Mouse (Mus musculus) urinary bladder, postnatal 36 days (tissue): ENCODE measurements around the gene Elfn1.
"Not testable (repeated sequence)": the region's sequence is repeated elsewhere in the genome, so short reads cannot be mapped to it uniquely, and the experiment has no call there.

Experiments
- DNase-seq, 2 experiments: peaks; one replicate each; pipeline ENCODE4 v3.0.0; 2022; ENCODE audit warnings: low spot score in 2 of 2, mixed read lengths in 1 of 2

Elfn1 gene

DNA sequence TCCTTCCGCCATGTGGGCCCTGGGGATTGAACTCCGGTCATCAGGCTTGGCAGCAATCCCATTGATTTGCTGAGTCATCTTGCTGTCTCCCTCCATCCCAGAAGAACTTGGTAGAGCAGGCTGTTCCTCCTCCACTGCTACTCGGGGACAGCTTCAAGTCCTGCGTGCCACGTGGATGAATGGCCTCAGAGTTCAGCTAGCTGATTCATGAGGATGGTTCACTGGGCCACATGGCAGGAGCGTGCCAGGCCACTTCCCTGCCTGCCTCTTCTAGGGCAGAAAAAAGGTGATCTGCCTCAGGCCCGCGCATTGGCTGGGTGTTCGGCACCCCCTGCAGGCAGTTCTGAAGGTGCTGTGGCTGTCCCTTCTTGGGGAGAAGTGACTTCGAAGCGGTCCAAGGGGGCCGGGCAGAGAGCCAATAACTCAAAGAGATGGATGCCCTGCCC lies 62.5 kb downstream of the Elfn1 start:
- DNase-seq: peak in 1 of 2 experiments; percentile 20

DNA sequence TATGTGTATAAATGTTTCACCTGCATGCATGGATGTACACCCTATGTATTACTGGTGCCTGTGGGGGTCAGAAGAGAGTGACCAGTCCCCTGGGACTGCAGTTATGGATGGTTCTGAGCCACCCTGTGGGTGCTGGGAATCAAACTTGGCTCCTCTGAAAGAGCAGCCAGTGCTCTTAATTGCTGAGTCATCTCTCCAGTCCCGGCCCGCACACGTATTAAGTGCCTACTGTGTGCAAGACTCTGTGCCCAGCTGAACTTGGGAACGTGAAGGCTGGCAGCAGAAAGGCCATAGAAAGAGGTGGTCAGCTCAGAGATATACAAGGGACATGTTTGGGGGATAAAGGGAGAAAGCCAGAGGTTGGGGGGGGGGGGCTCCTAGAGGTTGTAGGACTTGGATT lies 68.8 kb downstream of the Elfn1 start:
- DNase-seq: no peak

DNA sequence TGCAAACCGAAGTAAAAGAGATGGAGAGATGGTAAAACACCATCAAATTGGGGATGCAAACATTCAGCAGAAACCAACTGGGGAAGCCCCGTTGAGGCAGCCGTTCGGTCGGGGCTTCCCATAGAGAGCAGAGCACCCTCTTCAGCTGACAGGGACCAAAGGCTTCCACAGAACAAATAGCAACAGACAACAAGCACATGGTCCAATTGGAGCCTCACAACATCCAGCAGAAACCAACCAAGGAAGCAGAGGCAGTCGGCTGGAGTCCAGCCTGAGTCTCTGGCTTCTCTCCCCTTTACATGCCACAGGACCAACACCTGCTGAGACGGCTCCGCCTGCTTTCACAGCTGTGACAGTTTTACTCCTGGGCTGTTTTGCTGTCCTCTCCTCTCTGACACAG lies 69.7 kb downstream of the Elfn1 start:
- DNase-seq: no peak

DNA sequence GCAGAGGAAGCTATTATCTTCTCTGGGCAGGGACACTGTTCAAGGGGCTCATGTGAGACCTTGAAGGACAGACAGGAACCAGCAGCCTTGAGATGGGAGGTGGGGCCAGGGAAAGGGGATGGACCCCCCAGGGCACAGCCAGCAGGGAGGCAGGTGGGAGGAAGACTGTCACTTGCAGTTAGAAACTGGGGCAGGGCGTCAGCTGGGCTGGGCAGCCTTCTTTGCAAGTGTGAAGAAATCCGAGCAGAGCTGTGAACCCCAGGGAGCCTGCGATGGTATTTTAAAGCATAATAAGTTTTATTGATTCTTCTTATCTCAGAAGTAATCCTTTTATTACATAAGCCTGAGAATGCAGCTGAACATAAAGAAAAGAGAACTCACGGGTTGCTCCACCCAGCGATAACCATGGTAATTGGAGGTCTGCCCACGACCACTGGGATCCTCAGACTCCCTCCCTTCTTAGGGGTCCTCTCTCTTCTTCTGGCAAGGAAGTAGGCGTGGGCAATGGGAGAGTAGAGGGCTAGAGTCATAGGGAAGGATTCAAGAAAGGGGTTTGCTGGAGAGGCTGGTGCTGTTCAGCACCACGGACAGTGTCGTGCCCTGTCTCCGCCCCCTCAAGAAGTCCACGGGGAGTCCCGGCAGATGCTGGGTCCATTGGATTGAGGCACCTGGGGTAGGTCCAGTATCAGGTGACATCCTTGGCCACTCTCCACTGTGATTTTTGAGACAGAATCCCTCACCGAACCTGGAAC lies 71.0 kb downstream of the Elfn1 start:
- DNase-seq: no peak

DNA sequence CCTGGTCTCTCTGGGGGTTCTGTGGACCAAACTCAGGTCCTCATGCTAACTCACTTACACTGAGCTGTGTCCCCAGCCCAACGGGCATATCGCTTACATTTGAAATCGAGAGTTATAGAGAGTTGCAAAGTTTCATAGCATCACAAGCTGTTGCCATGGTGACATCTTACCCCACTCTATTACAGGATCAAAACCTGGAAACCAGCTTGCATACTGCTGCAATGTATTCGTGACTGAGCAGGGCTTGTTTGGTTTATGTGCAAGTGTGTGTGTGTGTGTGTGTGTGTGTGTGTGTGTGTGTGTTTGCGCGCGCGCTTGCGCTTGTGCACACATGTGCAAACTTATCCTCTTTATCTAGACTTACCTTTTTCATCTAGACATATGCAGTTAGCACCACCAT lies 71.6 kb downstream of the Elfn1 start:
- no peak for DNase-seq

DNA sequence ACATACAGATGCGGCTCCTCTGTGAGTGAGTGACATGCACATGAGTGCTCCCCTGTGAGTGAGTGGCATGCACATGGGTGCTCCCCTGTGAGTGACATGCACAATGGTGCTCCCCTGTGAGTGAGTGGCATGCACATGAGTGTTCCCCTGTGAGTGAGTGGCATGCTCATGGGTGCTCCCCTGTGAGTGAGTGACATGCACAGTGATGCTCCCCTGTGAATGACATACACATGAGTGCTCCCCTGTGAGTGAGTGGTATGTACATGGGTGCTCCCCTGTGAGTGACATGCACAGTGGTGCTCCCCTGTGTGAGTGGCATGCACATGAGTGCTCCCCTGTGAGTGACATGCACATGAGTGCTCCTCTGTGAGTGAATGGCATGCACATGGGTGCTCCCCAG lies 74.2 kb downstream of the Elfn1 start:
- DNase-seq: no peak

DNA sequence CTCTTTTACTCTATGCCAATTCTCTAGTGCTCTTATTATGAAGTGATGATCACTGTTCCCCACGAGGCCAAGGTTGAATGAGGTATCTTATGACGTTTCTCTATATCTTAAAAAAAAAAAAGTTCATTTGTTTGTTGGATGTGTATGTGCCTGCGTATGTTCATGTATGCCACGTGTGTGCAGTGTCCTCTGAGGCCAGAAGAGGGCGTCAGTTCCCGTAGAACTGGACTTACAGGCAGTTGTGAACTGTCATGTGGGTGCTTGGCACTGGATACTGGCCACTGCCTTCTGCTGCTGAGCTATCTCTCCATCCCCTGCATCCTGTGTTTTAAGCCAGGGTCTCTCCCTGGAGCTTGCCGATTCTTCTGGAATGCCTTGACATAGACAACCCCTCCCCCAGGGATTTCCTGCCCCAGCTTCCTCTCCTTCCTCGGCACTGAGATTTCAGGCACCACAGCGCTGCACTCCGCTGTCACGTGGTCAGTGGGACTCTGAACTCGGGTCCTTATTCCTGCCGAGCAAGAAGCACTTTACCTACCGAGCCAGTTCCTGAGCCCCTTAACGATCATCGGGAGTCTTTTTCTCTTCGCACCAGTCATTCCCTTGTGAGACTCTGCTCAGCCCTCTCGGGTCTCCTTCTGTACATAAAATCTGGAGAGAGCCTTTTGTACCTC lies 77.5 kb downstream of the Elfn1 start:
- DNase-seq: no peak

DNA sequence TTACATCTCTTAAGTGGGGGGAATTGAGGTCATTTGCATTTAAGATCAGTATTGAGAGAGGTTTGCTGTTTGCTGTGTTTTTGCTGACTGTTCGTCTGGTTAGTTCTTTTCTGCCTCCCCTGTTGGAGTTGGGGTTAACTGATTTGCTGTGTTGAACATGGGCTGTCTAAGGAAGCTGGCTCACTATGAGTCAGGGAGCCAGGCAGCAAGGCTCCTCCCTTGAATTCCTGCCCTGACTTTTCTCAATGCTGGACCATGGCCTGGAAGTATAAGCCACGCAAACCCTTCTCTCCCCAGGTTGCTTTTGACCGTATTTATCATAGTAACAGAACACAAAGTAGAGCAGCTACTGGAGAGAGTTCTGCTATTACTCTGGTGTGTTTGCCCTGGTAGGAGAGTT lies 83.8 kb downstream of the Elfn1 start:
- no peak for DNase-seq

DNA sequence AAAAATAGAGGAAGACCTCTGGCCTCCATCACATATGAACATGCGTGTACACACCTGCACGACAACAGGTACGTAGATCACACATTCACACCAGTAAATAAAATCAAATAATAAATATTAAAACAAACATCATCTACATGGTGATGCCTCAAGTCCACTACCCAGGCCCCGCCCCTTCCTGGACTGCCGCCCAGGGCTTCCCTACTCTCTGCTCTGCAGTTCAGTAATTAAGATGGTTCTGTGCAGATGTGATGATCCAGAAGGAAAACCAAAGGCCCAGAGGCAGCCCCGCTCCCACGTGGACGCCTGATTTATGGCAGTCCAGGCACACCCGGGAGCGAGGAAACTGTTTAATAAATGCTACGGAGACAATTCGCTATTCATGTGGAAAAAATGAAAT lies 90.6 kb downstream of the Elfn1 start:
- not testable (repeated sequence) for DNase-seq

DNA sequence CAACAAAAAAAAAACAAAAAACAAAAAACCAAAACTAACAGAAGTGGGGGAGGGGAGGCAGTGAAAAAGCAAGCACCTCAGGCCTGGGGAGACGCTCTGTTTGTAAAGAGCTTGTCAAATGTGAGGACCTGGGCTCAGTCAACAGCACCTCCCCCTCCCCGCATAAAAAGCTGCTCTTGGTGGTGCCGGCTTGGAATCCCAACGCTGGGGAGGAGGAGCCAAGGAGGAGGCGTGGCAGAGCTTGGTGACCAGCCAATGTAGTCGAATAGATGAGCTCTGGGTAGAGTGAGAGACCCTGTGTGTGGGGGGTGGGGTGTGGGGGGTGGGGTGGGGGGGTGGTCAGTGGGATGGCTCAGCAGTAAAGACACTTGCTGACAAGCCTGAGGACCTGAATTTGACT lies 91.2 kb downstream of the Elfn1 start:
- no peak for DNase-seq

DNA sequence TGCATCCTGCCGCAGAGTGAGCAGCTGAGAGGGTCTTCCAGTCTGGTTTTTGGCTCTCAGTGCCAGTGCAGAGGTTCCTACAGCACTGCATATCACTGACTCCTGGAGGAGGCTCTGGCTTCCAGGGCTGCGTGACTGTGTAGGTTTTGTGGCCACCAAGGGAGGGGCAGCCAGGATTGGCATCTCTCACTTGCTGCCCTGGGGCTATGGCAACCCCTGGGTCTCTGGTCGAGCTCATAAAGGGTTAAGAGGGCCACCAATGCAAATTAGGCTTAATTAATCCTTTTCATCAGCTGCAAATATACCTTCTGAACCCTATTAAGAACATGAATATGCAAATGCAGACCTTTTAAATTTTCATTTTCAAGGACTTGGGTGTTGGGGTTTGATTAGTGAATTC lies 94.8 kb downstream of the Elfn1 start:
- no peak for DNase-seq

DNA sequence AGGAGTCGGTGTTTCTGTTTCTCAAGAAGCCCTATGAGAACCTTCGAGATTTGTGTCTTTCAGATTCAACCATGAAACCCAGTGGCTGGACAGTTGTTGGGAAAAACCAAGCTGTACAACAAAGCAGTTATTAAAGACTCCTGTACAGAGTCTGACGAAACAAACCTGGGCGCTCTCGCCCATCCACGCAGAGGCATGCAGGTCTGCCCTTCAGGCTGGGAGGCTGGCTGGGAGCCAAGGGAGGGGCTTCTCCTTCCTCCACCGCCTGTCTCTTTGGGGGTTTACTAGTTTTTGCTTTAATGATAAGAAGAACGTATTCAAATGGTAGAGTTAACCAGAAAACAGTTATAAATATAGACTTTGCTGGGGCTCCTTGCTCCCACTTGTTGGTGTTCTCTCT lies 99.1 kb downstream of the Elfn1 start:
- no peak for DNase-seq

DNA sequence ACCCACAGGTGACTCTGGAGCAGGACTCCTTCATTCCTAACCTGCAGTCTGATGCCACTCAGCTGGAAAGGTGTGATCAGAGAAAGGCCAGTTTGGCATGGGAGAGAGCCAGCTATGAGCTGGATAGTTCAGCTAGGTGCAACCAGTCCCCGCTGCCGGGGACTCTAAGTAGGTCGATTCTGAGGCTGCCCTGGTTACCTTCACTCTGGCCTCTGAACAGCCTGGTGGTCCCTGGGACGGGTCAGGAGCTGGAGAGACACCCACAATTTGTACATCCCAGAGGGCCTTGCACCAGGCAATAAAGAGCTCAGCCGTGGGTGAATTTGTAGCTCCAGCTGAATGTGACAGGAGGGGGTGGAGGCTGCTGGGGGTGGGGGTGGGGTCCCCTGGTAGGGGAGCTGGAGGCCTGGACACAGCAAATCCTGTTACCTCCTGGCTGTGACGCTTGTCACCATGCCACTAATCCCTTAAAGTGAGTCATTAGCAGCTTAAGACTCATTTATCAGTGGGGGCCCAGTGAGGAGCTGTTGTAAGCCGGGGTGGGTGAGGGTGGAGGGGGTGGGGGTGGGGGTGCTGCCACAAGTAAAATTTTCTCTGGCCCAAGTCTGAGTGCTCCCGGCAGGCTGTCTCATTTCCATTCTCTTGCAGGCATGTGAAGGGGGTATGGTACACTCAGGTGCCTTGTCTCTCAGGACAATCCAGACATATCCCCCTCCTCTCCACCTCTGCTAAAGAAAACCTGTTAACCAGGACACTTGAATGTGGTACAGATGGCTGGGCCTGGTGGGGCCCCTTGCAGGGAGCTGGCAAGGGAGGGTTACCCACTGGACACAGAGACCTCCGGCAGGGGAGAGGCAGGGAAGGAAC lies 100.1 kb downstream of the Elfn1 start:
- DNase-seq: no peak

DNA sequence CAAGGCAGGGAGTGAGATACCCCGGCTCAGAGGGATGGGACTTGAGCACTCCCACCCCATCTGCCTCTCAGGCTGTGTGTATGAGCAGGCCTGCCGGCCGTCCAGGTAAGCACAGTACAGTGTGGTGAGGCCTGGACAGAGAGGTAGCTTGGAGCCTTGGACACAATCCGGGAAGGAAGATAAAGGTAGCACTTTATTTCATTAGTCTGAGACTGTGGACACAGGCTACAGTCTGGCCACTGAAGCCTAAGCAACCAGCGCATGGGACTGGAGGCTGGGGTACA lies 100.7 kb downstream of the Elfn1 start:
- DNase-seq: no peak

DNA sequence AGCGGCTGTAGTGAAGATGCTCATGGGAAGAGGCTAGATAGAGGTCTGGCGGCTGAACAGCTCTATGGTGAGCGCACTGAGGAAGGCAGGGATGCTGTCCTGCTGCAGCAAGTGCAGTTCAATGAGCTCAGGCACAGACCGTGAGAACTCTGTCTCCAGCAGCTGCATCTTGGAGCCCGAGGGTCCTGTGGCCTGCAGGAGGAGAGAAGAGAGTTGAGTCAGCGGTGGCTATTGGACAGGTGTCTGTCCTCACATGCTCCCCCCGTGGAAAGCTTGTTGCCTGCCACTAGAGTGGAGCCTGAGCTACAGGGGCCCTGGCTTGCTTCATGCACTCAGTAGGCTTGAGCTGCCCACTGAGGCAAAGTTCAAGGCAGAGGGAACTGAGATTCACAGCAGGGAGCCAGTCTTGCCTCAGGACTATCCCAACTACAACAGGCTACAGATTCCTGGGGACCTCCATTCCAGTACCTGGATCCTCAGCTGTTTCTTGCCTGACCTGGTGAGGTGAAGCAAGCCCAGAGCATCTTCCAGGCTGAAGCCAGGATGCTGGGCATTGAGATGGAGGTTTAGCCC lies 101.4 kb downstream of the Elfn1 start:
- DNase-seq: no peak

DNA sequence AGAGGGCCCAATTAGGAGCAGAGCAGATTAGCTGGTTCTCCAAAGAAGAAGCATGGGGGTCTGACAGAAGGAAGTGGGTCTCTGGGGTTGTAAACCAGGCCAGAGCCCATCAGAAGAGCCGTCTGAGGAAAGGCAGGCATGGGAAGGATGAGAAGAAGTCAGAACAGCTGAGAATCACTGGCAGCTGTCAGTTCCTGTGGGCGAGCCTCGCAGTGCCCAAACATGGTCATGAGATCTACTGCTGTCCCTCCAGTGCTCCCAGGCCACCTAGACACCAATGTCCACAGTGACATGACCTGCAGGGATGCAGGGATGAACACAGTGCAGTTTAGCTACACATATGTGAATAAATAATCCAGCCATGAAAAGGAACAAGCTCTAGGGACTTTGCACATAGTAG lies 102.7 kb downstream of the Elfn1 start:
- DNase-seq: no peak

DNA sequence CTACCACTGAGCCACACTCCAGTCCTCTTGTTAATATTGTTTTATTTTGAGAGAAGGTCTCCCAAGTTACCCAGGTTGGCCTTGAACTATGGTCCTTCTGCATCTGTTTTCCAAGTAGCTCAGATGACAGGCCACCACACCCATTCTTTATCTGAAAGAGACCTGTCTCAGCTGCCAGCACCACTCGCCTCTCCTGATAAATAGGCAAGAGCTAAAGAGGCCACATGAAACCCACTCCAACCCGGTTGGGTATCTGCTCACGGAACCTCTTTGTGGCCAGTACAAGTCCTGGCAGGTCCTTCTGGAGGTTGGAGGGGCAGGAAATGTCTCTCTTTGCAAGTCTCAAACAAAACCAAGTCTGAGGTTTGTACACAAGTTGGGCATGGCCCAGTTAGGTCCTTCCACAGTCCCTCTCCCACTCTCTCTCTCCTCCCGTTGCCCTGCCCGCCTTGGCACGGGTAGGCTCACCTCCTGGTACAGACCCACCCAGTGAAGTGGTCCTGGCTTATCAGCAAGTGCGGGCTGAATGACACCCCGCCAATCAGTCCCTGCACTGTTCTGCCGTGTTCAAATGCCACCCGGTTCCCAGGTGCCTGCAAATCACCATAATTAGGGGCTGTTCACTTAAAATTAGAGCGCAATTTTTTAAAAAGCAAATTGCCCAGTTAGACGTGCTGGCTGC lies 104.7 kb downstream of the Elfn1 start:
- DNase-seq: no peak

DNA sequence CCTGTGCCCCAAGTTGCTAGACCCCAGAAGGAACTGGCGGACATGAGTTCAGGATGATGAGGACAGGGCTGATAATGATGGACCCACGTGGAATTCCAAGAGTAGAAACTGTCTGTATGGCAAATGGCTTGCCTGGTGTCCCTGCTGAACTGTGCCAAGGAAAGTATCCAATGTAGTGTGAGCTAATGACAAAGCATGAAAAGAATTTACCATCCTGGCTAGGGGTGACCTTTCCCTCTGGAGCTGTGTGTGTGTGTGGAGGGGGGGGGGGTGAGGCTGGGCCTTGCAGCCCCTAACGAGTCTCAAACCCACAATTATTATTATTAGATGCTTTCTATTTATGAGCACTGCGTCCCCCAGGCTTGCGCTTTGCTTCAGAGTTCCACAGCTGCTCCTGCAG lies 105.9 kb downstream of the Elfn1 start:
- DNase-seq: no peak

DNA sequence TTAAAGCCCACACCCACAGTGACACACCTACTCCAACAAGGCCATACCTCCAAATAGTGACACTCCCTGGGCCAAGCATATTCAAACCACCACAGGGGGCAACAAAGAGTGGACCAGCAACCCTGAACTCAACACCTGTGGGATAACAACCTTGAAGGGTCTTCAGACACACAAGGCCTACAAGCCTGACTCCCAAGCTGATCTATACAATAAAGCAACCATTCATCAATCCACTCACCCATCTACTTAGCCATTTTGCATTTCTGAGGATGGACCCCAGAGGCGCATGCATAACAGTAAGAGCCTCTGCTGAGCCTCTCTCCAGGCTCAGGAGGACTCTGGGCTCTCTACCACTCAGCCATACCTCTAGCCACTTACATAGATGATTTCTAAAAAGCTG lies 109.2 kb downstream of the Elfn1 start:
- no peak for DNase-seq

DNA sequence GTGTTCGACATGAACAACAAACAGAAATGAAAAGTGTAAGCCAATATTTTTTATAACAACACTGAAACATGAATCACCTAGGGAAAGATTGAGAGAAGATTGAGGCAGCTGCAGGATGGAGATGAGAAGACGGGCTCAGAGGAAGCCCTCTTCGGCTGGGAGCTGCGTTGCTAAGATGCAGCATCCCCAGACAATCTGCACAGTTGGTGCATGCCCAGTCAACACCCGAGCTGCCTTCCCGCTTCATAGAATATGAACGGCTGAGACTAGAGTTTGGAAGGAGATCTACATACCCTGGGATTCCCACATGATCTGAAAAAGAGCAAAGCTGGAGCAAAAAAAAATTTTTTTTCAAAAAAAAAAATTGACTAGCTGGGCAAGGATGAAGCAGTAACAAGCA lies 111.0 kb downstream of the Elfn1 start:
- DNase-seq: no peak

DNA sequence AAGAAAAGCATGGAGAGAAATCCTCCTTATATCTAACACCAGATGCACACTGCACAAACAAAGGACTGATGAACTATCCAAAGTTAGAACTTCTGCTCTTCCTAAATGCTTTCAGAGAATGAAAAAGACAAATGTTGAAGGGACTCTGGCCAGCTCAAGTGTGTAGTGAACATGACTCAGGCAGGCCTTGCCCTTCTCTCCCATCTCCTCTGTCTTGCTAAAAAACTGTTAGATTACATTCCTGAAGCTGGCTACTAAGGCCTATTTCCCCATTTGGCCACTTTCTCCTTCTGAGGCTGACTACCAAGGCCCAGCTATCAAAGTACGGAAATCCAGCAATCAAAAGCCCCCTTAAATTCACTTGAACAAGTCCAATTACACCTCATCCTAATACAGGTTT lies 111.9 kb downstream of the Elfn1 start:
- no peak for DNase-seq

DNA sequence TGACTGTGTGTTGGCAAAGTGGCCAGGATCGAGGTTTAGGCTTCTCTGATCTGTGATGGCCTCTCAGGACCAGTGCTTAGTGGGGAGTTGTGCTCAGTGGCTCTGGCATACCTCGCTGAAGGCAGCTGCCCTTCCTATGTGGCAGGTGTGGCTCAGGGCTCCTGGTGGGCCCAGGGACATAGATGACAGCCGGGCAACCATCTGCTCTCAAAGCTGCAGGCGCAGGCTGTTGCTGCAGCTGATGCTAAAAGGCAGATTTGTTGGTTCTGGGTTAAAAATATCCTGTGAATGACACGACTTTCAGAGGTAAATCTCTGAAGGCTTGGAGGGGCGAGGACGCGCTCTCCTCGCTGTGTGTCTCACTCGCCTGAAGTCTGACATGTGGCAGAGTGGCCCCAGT lies 114.0 kb downstream of the Elfn1 start:
- no peak for DNase-seq
